In genomic region chr12:72441839-72442576, GRCm38 (mm10) we compare ENCODE assay signal across 10 mouse cellular contexts. TPM values are rescaled to one million over a fixed set of nuclear protein-coding genes. Genes with fewer than 3 reads are reported as not detected.
DNase-seq lines count a peak whose midpoint lies in the region; ATAC-seq and TF ChIP-seq lines count a peak whose summit lies in the region.
"Had no signal": no experiment of that assay in that cellular context is flagged by ENCODE, and none has a peak within 500 bp of the region (broad histone marks: within the 10 kb centered on the region; RNA-seq: fewer than 3 reads in every experiment).

Gene Lrrc9, plus strand, starts transcription at chr12:72441866.

- peak; percentile 87 for ATAC-seq in lung, embryonic 15.5 days (ENCODE audit: borderline replicate concordance, extremely low read depth, low FRiP score, low TSS enrichment)

- 0 out of 2 replicates have a peak, but pooled peaks cover 3% of the 10 kb centered on the region for H3K27me3 ChIP-seq in E14TG2a.4 (ENCODE audit: insufficient read depth, low read length)
- no peaks in the 10 kb centered on the region for H3K27me3 ChIP-seq in hindbrain, embryonic 10.5 days (ENCODE audit: insufficient read depth, poor library complexity, severe bottlenecking)
- no peaks in the 10 kb centered on the region for H3K27me3 ChIP-seq in lung, embryonic 15.5 days

- under 1% methylated on average over 31 of the region's 31 CpGs for WGBS in hindbrain, embryonic 10.5 days
- WGBS in lung, embryonic 15.5 days: 1% methylated on average over 31 of the region's 31 CpGs

- peak within 1 kb of the TSS; percentile 92 for H3K27ac ChIP-seq in hindbrain, embryonic 10.5 days
- H3K27ac ChIP-seq in lung, embryonic 15.5 days: no peak within 1 kb of the TSS
- H3K27ac ChIP-seq: macrophage had no signal

- H3K9me3 ChIP-seq in E14TG2a.4 (ENCODE audit: low read length): no peaks in the 10 kb centered on the region
- H3K9me3 ChIP-seq in hindbrain, embryonic 10.5 days: no peaks in the 10 kb centered on the region
- H3K9me3 ChIP-seq in lung, embryonic 15.5 days: no peaks in the 10 kb centered on the region
- H3K9me3 ChIP-seq: G1E had no signal

- TF ChIP-seq CTCF in E14TG2a.4 (conservative IDR thresholded peaks at IDR 0.05; ENCODE audit: low read length): no peak

- DNase-seq in brain, adult 2 months (ENCODE audit: low read depth, low spot score): peak; percentile 53
- peak; percentile 25 to 45 for DNase-seq in frontal cortex, adult 2 months (ENCODE audit: extremely low spot score in 1 of 2, low spot score in 1 of 2)
- DNase-seq in hindbrain, embryonic 10.5 days (ENCODE audit: low spot score): peak; percentile 97
- peak; percentile 29 to 35 for DNase-seq in layer of hippocampus, adult 8-10 months (ENCODE audit: low spot score in 2 of 2)
- peak; percentile 15 for DNase-seq in ovary, postnatal 14 days (ENCODE audit: low spot score)
- peak; percentile 87 for DNase-seq in yolk sac, embryonic 10.5 days (ENCODE audit: low spot score)

- peak within 1 kb of the TSS; percentile 79 for H3K4me3 ChIP-seq in E14TG2a.4 (replicated peaks; ENCODE audit: low read length)
- peak within 1 kb of the TSS; percentile 61 for H3K4me3 ChIP-seq in hindbrain, embryonic 10.5 days
- peak within 1 kb of the TSS; percentile 44 for H3K4me3 ChIP-seq in lung, embryonic 15.5 days

- H3K9ac ChIP-seq in lung, embryonic 15.5 days: peak within 1 kb of the TSS; percentile 38

- peaks cover 16% of the 10 kb centered on the region for H3K4me1 ChIP-seq in E14TG2a.4 (replicated peaks; ENCODE audit: low read depth, low read length)
- peaks cover 25% of the 10 kb centered on the region for H3K4me1 ChIP-seq in hindbrain, embryonic 10.5 days (replicated peaks)
- H3K4me1 ChIP-seq in lung, embryonic 15.5 days: peaks cover 17% of the 10 kb centered on the region

- H3K4me2 ChIP-seq in lung, embryonic 15.5 days: peak within 1 kb of the TSS; percentile 90

- no peaks in the 10 kb centered on the region for H3K36me3 ChIP-seq in E14TG2a.4 (ENCODE audit: insufficient read depth, low read length)
- no peaks in the 10 kb centered on the region for H3K36me3 ChIP-seq in hindbrain, embryonic 10.5 days
- no peaks in the 10 kb centered on the region for H3K36me3 ChIP-seq in lung, embryonic 15.5 days
- H3K36me3 ChIP-seq: G1E had no signal

RNA-seq across cellular contexts. Expression of gene Lrrc9, which starts in this region (rescaled TPM):
- polyA plus RNA-seq in frontal cortex, adult 2 months (2012; rRNA removed): 2.3 TPM in 2 replicates
- 0.97 and 2.1 TPM in 2 replicates for polyA plus RNA-seq in hindbrain, embryonic 10.5 days (2016; fragmentation: Nextera tagmentation; extraction: Ambion mirVana)
- total RNA-seq in layer of hippocampus, adult 8-10 months (2022): 1 to 10 TPM; 2.0 to 4.9 (median 4.0) TPM
- 0.25 and 0.54 TPM in 2 replicates for polyA plus RNA-seq in lung, embryonic 15.5 days (2015; fragmentation: Nextera tagmentation; extraction: Ambion mirVana)
- polyA plus RNA-seq: G1E had no signal

Comparison
In these comparisons a context has a peak if more than half of its experiments do, and no peak if none do; other contexts are left out.
1. Peak in ATAC-seq, H3K4me3 ChIP-seq, H3K9ac ChIP-seq and H3K4me2 ChIP-seq in lung, embryonic 15.5 days; RNA of the gene not detected or under 1 TPM.
2. DNase-seq: peak in every context shown above with its lines; median percentile 97 in hindbrain, embryonic 10.5 days; 87 in yolk sac, embryonic 10.5 days; 53 in brain, adult 2 months; 35 in frontal cortex, adult 2 months; 32 in layer of hippocampus, adult 8-10 months; 15 in ovary, postnatal 14 days.